ENCODE assay signal across 22 mouse cellular contexts in the genomic region with DNA sequence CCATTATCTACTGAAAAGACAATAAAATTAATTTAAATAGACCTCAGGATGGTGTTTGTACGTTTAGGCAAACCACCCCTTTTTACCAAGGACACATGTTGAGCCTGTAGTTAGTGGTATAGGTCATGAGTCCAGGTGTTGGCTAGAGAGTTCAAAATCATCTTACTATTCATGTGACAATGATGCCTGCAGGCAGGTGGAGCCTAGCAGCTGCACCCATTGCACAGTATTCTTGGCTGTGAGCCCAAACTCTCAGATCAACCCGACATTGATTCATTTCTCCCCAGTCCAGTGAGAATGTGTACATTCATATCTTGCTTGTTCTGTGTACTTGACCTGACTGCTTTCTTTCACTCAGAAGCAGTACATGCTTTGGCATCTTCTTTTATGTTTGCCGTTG.
DNase-seq lines count a peak whose midpoint lies in the region; ATAC-seq and TF ChIP-seq lines count a peak whose summit lies in the region.
"Had no signal": no experiment of that assay in that cellular context is flagged by ENCODE, and none has a peak within 500 bp of the region (broad histone marks: within the 10 kb centered on the region; RNA-seq: fewer than 3 reads in every experiment).

No protein-coding gene starts in this region.

- no peaks in the 10 kb centered on the region for H3K27me3 ChIP-seq in limb, embryonic 14.5 days (ENCODE audit: control insufficient read depth, insufficient read depth, low read length)
- H3K27me3 ChIP-seq in limb, embryonic 10.5 days (ENCODE audit: low read depth, poor library complexity, severe bottlenecking): no peaks in the 10 kb centered on the region
- no peaks in the 10 kb centered on the region for H3K27me3 ChIP-seq in stomach, embryonic 15.5 days (replicated peaks)
- H3K27me3 ChIP-seq in kidney, embryonic 16.5 days (ENCODE audit: insufficient read depth, low read length): no peaks in the 10 kb centered on the region
- H3K27me3 ChIP-seq: embryonic facial prominence, embryonic 13.5 days; heart, embryonic 13.5 days; hindbrain, embryonic 15.5 days had no signal

- no peak for ATAC-seq in limb, embryonic 14.5 days (ENCODE audit: low FRiP score, low read depth)
- ATAC-seq in stomach, embryonic 15.5 days (ENCODE audit: insufficient read depth, low FRiP score, low read depth): peak; percentile 60
- ATAC-seq in kidney, embryonic 16.5 days (ENCODE audit: low FRiP score, low TSS enrichment): no peak
- ATAC-seq: CD4-positive, CD25-positive, alpha-beta regulatory T cell, adult 4 months; forebrain, embryonic 14.5 days had no signal

- peak; percentile 47 for DNase-seq in limb, embryonic 14.5 days (ENCODE audit: low spot score)
- DNase-seq in limb, embryonic 10.5 days (ENCODE audit: low spot score): no peak
- DNase-seq in urinary bladder, postnatal 14 days (ENCODE audit: low spot score): peak; percentile 4
- DNase-seq in urinary bladder, postnatal 25 days (ENCODE audit: low spot score): no peak
- no peak for DNase-seq in layer of hippocampus, adult 8-10 months (ENCODE audit: low spot score in 2 of 2)
- DNase-seq: adrenal gland, adult 8-10 months; adrenal gland, postnatal 36 days; cerebellum, adult 2 months; cerebellum, postnatal 25 days; gastrocnemius, adult 2 months; gastrocnemius, postnatal 25 days; heart, adult 11 months; heart, postnatal 36 days had no signal

- no peaks in the 10 kb centered on the region for H3K36me3 ChIP-seq in limb, embryonic 14.5 days (ENCODE audit: control insufficient read depth, insufficient read depth, low read length)
- no peaks in the 10 kb centered on the region for H3K36me3 ChIP-seq in limb, embryonic 10.5 days
- no peaks in the 10 kb centered on the region for H3K36me3 ChIP-seq in stomach, embryonic 15.5 days
- no peaks in the 10 kb centered on the region for H3K36me3 ChIP-seq in kidney, embryonic 16.5 days (ENCODE audit: insufficient read depth, low read length)
- H3K36me3 ChIP-seq: embryonic facial prominence, embryonic 13.5 days; forebrain, embryonic 10.5 days; G1E; heart, embryonic 13.5 days; hindbrain, embryonic 15.5 days had no signal

- no peak overlapping the region for H3K4me3 ChIP-seq in limb, embryonic 14.5 days (replicated peaks; ENCODE audit: low read length)
- no peak overlapping the region for H3K4me3 ChIP-seq in limb, embryonic 10.5 days
- H3K4me3 ChIP-seq in stomach, embryonic 15.5 days (replicated peaks): no peak overlapping the region
- no peak overlapping the region for H3K4me3 ChIP-seq in kidney, embryonic 16.5 days (ENCODE audit: low read length)
- H3K4me3 ChIP-seq: embryonic facial prominence, embryonic 13.5 days; forebrain, embryonic 10.5 days; gastrocnemius, adult 2 months; heart, embryonic 13.5 days; hindbrain, embryonic 15.5 days had no signal

- no peak overlapping the region for H3K27ac ChIP-seq in limb, embryonic 14.5 days (replicated peaks; ENCODE audit: low read depth, low read length)
- H3K27ac ChIP-seq in limb, embryonic 10.5 days: no peak overlapping the region
- no peak overlapping the region for H3K27ac ChIP-seq in stomach, embryonic 15.5 days
- no peak overlapping the region for H3K27ac ChIP-seq in kidney, embryonic 16.5 days (ENCODE audit: low read length)
- H3K27ac ChIP-seq: embryonic facial prominence, embryonic 13.5 days; forebrain, embryonic 10.5 days; gastrocnemius, adult 2 months; heart, embryonic 13.5 days; hindbrain, embryonic 15.5 days had no signal

- no peak for TF ChIP-seq POLR2A in limb, embryonic 14.5 days (IDR thresholded peaks at IDR 0.05; ENCODE audit: borderline replicate concordance, extremely low read depth, insufficient read depth, insufficient read length)

- no peaks in the 10 kb centered on the region for H3K4me1 ChIP-seq in limb, embryonic 14.5 days (ENCODE audit: control insufficient read depth, insufficient read depth, low read length)
- H3K4me1 ChIP-seq in limb, embryonic 10.5 days: no peaks in the 10 kb centered on the region
- H3K4me1 ChIP-seq in stomach, embryonic 15.5 days: no peaks in the 10 kb centered on the region
- no peaks in the 10 kb centered on the region for H3K4me1 ChIP-seq in kidney, embryonic 16.5 days (ENCODE audit: insufficient read depth, low read length)
- H3K4me1 ChIP-seq: embryonic facial prominence, embryonic 13.5 days; forebrain, embryonic 10.5 days; heart, embryonic 13.5 days; hindbrain, embryonic 15.5 days had no signal

- no peaks in the 10 kb centered on the region for H3K9me3 ChIP-seq in limb, embryonic 14.5 days (ENCODE audit: control insufficient read depth, low read length)
- no peaks in the 10 kb centered on the region for H3K9me3 ChIP-seq in limb, embryonic 10.5 days (replicated peaks)
- no peaks in the 10 kb centered on the region for H3K9me3 ChIP-seq in stomach, embryonic 15.5 days
- no peaks in the 10 kb centered on the region for H3K9me3 ChIP-seq in kidney, embryonic 16.5 days (ENCODE audit: low read length)
- H3K9me3 ChIP-seq: embryonic facial prominence, embryonic 13.5 days; forebrain, embryonic 10.5 days; G1E; heart, embryonic 13.5 days; hindbrain, embryonic 15.5 days had no signal

- no peak overlapping the region for H3K9ac ChIP-seq in limb, embryonic 14.5 days (ENCODE audit: low read depth, low read length, severe bottlenecking)
- H3K9ac ChIP-seq in stomach, embryonic 15.5 days: no peak overlapping the region
- H3K9ac ChIP-seq in kidney, embryonic 16.5 days (replicated peaks; ENCODE audit: low read length): no peak overlapping the region
- H3K9ac ChIP-seq: embryonic facial prominence, embryonic 13.5 days; heart, embryonic 13.5 days; hindbrain, embryonic 15.5 days had no signal

- H3K4me2 ChIP-seq in limb, embryonic 14.5 days (replicated peaks; ENCODE audit: low read depth, low read length, severe bottlenecking): no peak overlapping the region
- no peak overlapping the region for H3K4me2 ChIP-seq in stomach, embryonic 15.5 days
- no peak overlapping the region for H3K4me2 ChIP-seq in kidney, embryonic 16.5 days (replicated peaks; ENCODE audit: low read depth, low read length)
- H3K4me2 ChIP-seq: embryonic facial prominence, embryonic 13.5 days; heart, embryonic 13.5 days; hindbrain, embryonic 15.5 days had no signal

- 58% methylated on average over 3 of the region's 3 CpGs for WGBS in limb, embryonic 14.5 days
- 90% methylated on average over 3 of the region's 3 CpGs for WGBS in limb, embryonic 10.5 days
- 52% methylated on average over 3 of the region's 3 CpGs for WGBS in stomach, embryonic 15.5 days
- 53% methylated on average over 3 of the region's 3 CpGs for WGBS in kidney, embryonic 16.5 days

Comparison
In these comparisons a context has a peak if more than half of its experiments do, and no peak if none do; other contexts are left out.
1. DNase-seq: peak in limb, embryonic 14.5 days (single experiment) and urinary bladder, postnatal 14 days (single experiment); none in limb, embryonic 10.5 days (single experiment), urinary bladder, postnatal 25 days (single experiment) and layer of hippocampus, adult 8-10 months (0 of 2).